Mouse (Mus musculus): ENCODE measurements around the gene Nr0b2. TPM values are rescaled to one million over a fixed set of nuclear protein-coding genes. Genes with fewer than 3 reads are reported as not detected.

Nr0b2 gene
- total RNA-seq, 2 experiments from 2014 or later: not detected

GRCm38 (mm10) chr4:133561622-133562021, 8.4 kb downstream of the Nr0b2 start:
- no peak for DNase-seq (ENCODE audit: low spot score in 2 of 2)

DNA sequence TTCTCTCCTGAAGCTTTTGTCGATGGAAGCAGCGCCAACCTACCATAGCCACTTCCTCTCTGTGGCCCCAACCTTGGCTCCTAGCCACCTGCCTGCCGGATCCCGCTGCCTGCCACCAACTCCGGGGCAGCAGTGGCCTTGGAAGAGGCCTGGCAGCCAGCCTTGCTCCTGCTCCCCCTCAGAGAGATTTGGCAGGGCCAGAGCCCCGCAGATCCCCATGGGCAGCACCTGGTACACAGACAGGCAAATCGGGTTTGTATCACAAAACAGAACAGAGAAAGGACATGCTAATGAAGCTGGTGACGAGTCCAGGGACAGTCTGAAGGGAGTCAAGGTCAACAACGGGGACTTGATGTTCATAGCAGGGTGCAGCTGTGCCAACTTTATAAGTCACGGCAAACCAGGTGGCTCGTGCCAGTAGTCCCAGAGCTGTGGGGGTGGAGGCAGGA, 10.0 kb downstream of the Nr0b2 start:
- no peak for DNase-seq (ENCODE audit: low spot score in 2 of 2)

DNA sequence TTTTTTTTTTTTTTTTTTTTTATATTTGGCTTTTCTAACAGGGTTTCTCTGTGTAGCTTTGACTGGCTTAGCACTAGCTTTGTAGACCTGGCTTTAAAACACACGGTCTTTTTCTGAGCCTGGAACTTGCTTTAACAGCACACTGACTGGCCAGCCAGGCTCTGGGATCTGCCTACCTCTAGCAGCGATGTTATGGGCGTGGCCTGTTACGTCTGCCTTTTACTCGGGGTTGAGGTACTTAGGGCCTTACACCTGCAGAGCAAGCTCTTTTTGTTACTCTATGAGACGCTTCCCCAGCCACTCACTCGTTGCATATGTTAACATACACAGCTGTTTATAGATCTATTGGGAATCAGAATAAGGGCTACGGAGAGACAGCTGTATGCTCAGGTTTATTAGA, 14.1 kb downstream of the Nr0b2 start:
- DNase-seq (ENCODE audit: low spot score in 2 of 2): no peak

DNA sequence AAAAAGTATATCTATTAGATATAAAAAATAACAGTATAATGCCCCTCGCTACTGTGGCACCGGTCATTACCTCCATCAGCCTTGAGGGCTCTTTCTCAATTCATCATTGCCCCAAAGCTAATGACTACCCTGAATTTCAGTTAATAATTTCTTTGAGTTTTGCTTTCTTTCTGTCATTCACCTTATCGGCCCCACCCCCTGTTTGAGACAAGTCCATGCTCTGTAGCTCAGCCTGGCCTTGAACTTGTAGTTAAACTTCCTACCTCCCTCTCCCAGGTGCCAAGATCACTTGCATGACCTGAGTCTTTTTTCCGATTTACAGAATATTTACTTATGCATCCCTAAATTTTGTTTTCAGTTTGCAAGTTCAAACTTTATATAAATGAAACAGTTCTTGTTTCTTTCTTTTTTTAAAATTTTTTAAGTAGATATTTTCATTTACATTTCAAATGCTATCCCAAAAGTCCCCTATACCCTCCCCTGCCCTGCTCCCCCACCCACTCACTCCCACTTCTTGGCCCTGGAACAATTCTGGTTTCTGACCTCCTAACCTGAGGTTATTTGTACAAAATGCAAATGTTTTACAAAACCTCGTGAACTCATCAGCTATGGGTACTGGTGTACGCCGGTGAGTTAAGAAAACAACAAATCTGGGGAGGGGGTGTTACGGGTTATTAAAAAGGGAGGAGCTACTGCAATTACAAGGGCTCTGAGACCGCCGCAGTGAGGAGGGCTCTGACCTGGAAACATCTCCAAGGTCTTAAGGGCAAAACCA, 16.3 kb downstream of the Nr0b2 start:
- no peak for DNase-seq (ENCODE audit: low spot score in 2 of 2)

GRCm38 (mm10) chr4:133570066-133570466, 16.9 kb downstream of the Nr0b2 start:
- DNase-seq (ENCODE audit: low spot score in 2 of 2): no peak

DNA sequence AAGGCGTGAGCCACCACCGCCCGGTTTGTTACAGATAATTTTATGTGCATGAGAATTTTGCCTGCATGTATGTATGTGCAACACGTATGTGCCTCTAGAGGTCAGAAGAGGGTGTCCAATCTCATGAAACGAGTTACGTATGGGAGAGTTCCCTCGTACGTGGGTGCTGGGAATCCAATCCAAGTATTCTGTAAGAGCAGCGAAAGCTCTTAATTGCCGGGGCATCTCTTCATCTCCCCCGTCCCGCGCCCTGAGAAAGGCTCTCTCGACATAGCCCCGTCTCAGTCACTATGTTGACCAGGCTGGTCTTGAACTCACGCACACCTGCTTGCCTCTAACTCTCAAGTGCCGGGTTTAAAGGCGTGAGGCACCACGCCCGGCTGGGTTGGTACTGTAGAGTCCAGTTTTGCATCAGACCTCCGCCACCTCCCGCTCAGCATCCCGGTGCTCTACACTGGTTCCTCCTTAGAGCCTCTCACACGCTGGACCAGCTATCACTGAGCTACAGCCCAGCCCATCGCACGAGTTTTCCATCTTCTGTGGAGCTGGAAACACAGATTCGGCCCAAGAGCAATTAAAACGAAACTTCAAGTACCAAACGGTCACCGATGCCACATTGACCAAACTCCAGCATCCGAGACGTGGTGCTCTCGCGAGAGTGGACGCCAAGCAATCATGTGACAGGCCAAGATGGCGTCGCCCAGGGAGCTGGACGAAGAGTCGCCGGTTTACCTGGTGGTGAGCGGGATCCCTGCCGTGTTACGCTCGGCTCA, 21.1 kb downstream of the Nr0b2 start, which contains the start of gene Gpatch3:
TSS of gene Gpatch3 (plus strand) at position 676 of the 773 bp plus-strand sequence.
- DNase-seq (ENCODE audit: low spot score in 2 of 2): peak; percentile 85 to 94

- DNase-seq (ENCODE audit: low spot score in 2 of 2): no peak
Measured at GRCm38 (mm10) chr4:133574843-133575202, 21.6 kb downstream of the Nr0b2 start.

DNA sequence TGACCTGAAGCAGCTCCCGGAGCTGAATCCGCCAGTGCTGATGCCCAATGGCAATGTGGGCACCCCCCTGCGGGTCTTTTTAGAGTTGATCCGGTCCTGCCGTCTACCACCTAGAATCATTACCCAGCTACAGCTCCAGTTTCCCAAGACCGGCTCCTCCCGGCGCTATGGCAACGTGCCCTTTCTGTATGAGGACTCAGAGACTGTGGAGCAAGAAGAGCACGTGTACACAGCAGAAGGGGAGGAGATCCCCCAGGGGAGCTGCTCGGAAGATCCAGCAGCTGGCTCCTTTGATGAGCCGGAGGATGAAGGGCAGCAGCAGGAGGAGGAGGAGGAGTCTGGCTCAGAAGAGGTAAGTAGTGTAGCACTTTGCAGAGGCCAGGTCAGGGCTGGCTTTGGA, 24.8 kb downstream of the Nr0b2 start:
- DNase-seq (ENCODE audit: low spot score in 2 of 2): no peak

GRCm38 (mm10) chr4:133583690-133584058, 30.5 kb downstream of the Nr0b2 start:
- no peak for DNase-seq (ENCODE audit: low spot score in 2 of 2)

GRCm38 (mm10) chr4:133584059-133584951, 31.1 kb downstream of the Nr0b2 start, which contains the start of gene Gpn2:
TSS of gene Gpn2 (plus strand) at chr4:133584362.
- DNase-seq (ENCODE audit: low spot score in 2 of 2): peak; percentile 83 to 86

DNA sequence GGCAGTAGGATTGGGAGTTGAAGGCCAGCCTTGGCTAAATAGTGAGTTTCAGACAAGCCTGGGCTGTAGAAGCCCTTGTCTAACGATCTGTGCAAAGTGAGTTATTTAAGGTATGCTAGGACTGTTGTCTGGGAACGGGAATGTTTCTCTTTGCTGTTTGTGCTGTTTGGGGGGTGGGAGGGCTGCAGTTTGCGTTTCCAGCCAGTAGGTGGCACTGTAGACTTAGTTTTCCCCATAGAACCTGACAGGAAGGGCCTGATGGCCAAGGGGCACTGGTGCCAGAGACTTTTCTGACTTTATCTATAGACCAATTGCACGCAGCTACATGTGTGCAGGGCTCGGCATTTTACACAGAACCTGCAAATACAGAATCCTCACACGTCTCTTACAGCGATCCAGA, 39.4 kb downstream of the Nr0b2 start:
- DNase-seq (ENCODE audit: low spot score in 2 of 2): peak in 1 of 2 experiments; percentile 84

DNA sequence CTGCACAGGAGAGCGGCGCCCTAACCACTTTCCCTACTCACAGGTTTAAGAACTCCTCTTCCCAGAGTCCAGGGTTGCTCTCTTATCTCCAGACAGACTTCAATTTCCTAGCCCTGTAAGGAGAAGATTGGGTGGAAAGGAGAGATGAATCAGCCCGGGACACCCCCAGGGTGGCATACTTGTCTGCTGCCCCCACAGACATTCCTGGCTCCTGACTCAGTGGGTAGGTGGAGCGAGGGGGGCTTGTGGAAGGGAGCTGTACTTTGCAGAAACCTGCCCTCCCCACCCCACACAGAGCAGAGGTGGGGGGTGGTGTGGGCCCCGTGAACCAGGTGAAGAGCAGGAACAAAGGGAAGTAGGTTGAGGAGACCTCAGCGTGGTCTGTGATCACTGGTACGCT, 42.4 kb downstream of the Nr0b2 start:
- no peak for DNase-seq (ENCODE audit: low spot score in 2 of 2)

DNA sequence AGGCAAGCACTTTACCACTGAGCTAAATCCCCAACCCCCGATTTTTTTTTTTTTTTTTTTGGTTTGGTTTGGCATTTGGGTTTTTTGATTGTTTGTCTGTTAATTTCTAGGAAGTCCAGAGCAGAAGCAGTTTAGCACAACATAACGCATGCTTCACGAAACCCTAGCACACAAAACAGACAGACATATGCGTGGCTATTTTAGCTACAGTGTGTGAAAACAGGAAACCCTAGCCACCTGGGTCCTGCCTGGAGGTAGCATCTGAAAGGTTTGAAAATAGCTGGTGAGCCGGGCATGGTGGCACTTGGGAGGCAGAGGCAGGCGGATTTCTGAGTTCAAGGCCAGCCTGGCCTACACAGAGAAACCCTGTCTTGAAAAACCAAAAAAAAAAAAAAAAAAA, 42.9 kb downstream of the Nr0b2 start:
- DNase-seq (ENCODE audit: low spot score in 2 of 2): no peak

DNA sequence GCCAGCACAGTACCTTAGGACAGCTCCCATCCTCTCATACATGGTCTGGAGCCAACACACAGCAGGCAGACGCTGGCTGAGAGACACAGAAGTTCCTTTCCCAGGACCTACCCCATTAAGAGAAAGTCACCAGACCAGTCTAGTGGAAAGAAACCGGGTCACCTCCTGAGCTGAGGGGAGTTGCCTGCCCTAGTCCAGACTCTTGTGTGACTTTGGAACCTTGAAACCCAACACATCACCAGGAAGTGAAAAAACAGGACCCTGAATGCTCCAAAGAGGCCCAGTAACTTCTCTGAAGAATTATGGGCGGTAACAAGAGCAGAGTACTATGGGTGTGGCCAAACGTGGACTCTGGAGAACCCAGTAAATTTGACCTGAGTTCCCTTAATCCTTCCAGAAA, 45.4 kb downstream of the Nr0b2 start:
- DNase-seq (ENCODE audit: low spot score in 2 of 2): no peak

DNA sequence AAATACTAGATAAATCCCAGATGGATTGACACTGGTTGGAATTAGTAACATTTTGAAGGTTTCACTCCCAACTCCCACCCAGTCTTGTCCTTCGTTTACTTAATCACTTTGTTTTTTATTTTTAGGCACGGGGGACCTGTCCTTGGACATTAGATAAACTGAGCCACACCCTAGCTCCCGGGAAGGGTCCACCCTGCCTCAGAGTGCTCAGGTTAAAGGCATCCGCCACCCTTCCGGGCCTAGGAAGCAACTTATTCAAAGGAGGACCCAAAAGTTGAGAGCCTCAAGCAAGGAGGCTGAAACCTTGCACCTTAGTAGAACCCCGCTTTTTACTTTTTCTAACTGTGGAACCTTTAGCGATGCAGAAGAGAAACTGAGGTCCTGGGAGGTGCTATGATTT, 45.9 kb downstream of the Nr0b2 start:
- no peak for DNase-seq (ENCODE audit: low spot score in 2 of 2)

DNA sequence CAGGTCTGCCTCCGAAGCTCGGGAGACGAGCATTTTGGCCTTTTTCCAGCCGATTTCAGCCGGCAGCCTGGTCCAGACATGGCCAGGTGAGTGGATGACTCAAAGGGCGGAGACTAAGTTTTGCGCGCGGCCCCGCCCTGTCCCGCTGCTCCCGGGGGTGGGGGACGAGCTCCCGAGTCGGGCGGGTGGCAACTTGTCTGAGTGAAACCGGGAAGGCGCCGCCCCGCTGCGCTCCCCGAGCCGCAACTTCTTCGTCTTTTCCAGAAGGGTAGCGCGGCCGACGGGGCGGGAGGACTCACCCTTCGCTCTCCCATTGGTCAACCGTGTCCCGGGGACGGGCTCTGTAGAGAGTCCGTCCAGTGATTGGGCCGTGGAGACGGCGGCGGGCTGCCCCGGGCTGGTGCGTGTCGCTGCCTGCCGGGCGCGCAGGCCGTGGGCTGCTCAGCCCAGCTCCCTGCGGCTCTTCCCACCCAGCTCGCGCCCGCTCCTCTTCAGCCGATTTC, 46.4 kb downstream of the Nr0b2 start:
- DNase-seq (ENCODE audit: low spot score in 2 of 2): peak; percentile 53 to 77

- DNase-seq (ENCODE audit: low spot score in 2 of 2): no peak
Measured at GRCm38 (mm10) chr4:133600306-133600705, 47.1 kb downstream of the Nr0b2 start.

DNA sequence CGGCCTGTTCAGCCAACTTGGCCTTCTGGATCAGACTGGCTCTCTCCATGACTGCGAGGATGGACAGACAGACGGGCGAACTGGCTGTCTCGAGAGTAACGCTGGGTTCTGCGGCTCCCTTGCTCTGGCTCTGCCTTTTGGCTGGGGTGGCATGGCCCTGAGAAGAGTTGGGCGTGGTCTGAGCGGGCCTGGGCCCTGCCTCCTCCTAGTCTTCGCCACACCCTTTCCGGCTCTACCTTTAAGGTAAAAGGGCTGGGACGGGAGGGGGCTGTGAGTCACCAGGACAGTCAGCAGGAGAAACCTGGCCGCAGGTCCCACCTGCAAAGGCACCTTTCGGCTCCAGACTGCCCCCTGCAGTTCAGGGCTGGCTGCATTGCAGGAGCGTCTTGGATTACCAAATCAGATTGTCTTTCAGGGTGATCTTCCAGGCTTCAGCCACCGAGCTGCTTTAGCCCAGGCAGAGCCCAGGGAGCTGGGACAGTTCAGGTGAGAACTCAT, 48.6 kb downstream of the Nr0b2 start, which contains the start of gene Sfn:
TSS of gene Sfn (minus strand) at position 448 of the 498 bp plus-strand sequence.
- DNase-seq (ENCODE audit: low spot score in 2 of 2): peak in 1 of 2 experiments; percentile 14

DNA sequence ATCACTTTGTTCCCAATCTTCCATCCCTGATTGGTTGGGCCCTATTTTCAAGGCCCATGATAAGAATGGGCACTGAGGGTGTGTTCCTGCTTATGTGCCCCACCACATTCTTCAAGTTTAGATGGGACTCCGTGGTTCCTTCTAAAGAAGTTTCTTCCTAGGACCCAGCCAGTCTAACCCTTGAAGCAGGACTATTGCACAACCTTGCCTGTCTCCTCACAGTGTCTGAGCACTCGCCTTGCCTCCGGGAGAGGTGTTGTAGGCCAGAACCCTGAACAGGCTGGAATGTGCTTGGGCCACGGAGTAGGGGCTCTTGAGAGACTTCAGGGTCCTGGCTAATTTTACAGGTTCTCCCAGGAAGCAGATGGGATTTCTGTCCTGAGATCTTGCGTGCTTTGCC, 49.9 kb downstream of the Nr0b2 start:
- DNase-seq (ENCODE audit: low spot score in 2 of 2): no peak

GRCm38 (mm10) chr4:133604175-133604574, 51.0 kb downstream of the Nr0b2 start:
- no peak for DNase-seq (ENCODE audit: low spot score in 2 of 2)

DNA sequence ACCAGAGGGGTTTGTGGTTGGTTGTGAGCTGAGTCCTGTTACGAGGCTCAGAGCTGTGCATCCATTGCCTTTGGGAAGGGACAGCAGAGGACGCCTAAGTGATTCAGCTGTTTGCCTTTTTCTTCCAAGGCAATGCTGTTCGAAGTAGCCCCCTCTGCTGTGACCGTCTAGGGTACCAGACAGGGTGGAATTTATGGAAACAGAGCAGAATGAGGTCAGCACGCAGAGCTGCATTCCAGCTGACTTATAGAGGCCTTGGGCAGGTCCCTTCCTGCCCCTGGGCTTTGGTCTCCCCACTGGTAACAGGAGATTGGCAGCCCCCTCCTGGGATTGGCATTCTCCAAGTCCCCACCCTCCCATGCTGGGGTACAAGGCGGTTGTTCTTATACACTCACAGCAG, 51.7 kb downstream of the Nr0b2 start:
- no peak for DNase-seq (ENCODE audit: low spot score in 2 of 2)

All from layer of hippocampus, adult 18-20 months (tissue).